Mouse (Mus musculus): ENCODE data around the gene Trim65. TPM values are rescaled to one million over a fixed set of nuclear protein-coding genes. Genes with fewer than 3 reads are reported as not detected.

Gene Trim65
- total and polyA plus RNA-seq, 2 experiments from 2014 or later: 2.7 to 5.9 TPM

GRCm38 (mm10) chr11:116106154-116106962 is 24.6 kb downstream of the Trim65 start:
- Histone ChIP-seq H3K36me3 (replicated peaks; ENCODE audit: control insufficient read depth, insufficient read depth, low read length) (peaks cover 14% of the 10 kb centered on the region; the same call in 1 of the 2 replicates), H3K4me3 (ENCODE audit: low read depth, low read length) (0 out of 2 replicates have a peak overlapping the region, but pooled peaks have one; percentile 89), H3K9me3 (replicated peaks; ENCODE audit: control insufficient read depth, low read length) (no peaks in the 10 kb centered on the region), H3K4me1 (ENCODE audit: control insufficient read depth, insufficient read depth) (peaks cover 49% of the 10 kb centered on the region), H3K4me2 (ENCODE audit: low read depth, low read length) (peak overlapping the region; percentile 66), H3K9ac (replicated peaks; ENCODE audit: low read depth, low read length) (no peak overlapping the region), H3K27me3 (ENCODE audit: control insufficient read depth, insufficient read depth, low read length) (no peaks in the 10 kb centered on the region), H3K27ac (ENCODE audit: low read depth) (no peak overlapping the region)
- ATAC-seq (ENCODE audit: insufficient read depth, low read depth) (no peak), DNase-seq (ENCODE audit: low spot score) (no peak)
- WGBS: 50% methylated on average over 32 of the region's 32 CpGs
- TF ChIP-seq CTCF (IDR thresholded peaks at IDR 0.05; ENCODE audit: low read depth) (no peak), EP300 (IDR thresholded peaks at IDR 0.05; ENCODE audit: low read depth) (no peak)

GRCm38 (mm10) chr11:116105065-116105464 is 25.9 kb downstream of the Trim65 start:
- peaks cover 14% of the 10 kb centered on the region; the same call in 1 of the 2 replicates for H3K36me3 ChIP-seq (replicated peaks; ENCODE audit: control insufficient read depth, insufficient read depth, low read length)
- no peaks in the 10 kb centered on the region for H3K9me3 ChIP-seq (replicated peaks; ENCODE audit: control insufficient read depth, low read length)
- H3K27me3 ChIP-seq (ENCODE audit: control insufficient read depth, insufficient read depth, low read length): no peaks in the 10 kb centered on the region
- no peak for ATAC-seq (ENCODE audit: insufficient read depth, low read depth)
- H3K27ac ChIP-seq (ENCODE audit: low read depth): no peak overlapping the region
- DNase-seq (ENCODE audit: low spot score): no peak
- H3K9ac ChIP-seq (replicated peaks; ENCODE audit: low read depth, low read length): no peak overlapping the region
- TF ChIP-seq EP300 (IDR thresholded peaks at IDR 0.05; ENCODE audit: low read depth): no peak
- no peak for TF ChIP-seq CTCF (IDR thresholded peaks at IDR 0.05; ENCODE audit: low read depth)
- no peak overlapping the region for H3K4me3 ChIP-seq (ENCODE audit: low read depth, low read length)
- WGBS: 80% methylated on average over 2 of the region's 2 CpGs
- H3K4me1 ChIP-seq (ENCODE audit: control insufficient read depth, insufficient read depth): peaks cover 57% of the 10 kb centered on the region
- H3K4me2 ChIP-seq (ENCODE audit: low read depth, low read length): no peak overlapping the region

GRCm38 (mm10) chr11:116104006-116104646 is 26.8 kb downstream of the Trim65 start:
- TF ChIP-seq EP300 (IDR thresholded peaks at IDR 0.05; ENCODE audit: low read depth) (peak; percentile 76), CTCF (IDR thresholded peaks at IDR 0.05; ENCODE audit: low read depth) (no peak)
- WGBS: 17% methylated on average over 14 of the region's 14 CpGs
- H3K4me1 ChIP-seq (ENCODE audit: control insufficient read depth, insufficient read depth): peaks cover 65% of the 10 kb centered on the region

GRCm38 (mm10) chr11:116103572-116103971 is 27.4 kb downstream of the Trim65 start:
- Histone ChIP-seq H3K4me1 (ENCODE audit: control insufficient read depth, insufficient read depth) (peaks cover 69% of the 10 kb centered on the region), H3K27me3 (ENCODE audit: control insufficient read depth, insufficient read depth, low read length) (no peaks in the 10 kb centered on the region), H3K27ac (ENCODE audit: low read depth) (peak overlapping the region; percentile 88), H3K9ac (replicated peaks; ENCODE audit: low read depth, low read length) (no peak overlapping the region), H3K9me3 (replicated peaks; ENCODE audit: control insufficient read depth, low read length) (no peaks in the 10 kb centered on the region), H3K4me2 (ENCODE audit: low read depth, low read length) (peak overlapping the region; percentile 32; the same call in 1 of the 2 replicates), H3K4me3 (ENCODE audit: low read depth, low read length) (no peak overlapping the region), H3K36me3 (replicated peaks; ENCODE audit: control insufficient read depth, insufficient read depth, low read length) (peaks cover 14% of the 10 kb centered on the region; the same call in 1 of the 2 replicates)
- 21% methylated on average over 12 of the region's 12 CpGs for WGBS
- ATAC-seq (ENCODE audit: insufficient read depth, low read depth) (no peak), DNase-seq (ENCODE audit: low spot score) (peak; percentile 62)
- TF ChIP-seq CTCF (IDR thresholded peaks at IDR 0.05; ENCODE audit: low read depth) (no peak), EP300 (IDR thresholded peaks at IDR 0.05; ENCODE audit: low read depth) (no peak)

More at GRCm38 (mm10) chr11:116104006-116104646, 26.8 kb downstream of the Trim65 start:
- H3K9ac ChIP-seq (replicated peaks; ENCODE audit: low read depth, low read length): 0 out of 2 replicates have a peak overlapping the region, but pooled peaks have one; percentile 5
- H3K9me3 ChIP-seq (replicated peaks; ENCODE audit: control insufficient read depth, low read length): no peaks in the 10 kb centered on the region
- no peaks in the 10 kb centered on the region for H3K27me3 ChIP-seq (ENCODE audit: control insufficient read depth, insufficient read depth, low read length)
- ATAC-seq (ENCODE audit: insufficient read depth, low read depth) (peak; percentile 72), DNase-seq (ENCODE audit: low spot score) (peak; percentile 94)
- peak overlapping the region; percentile 32 for H3K4me2 ChIP-seq (ENCODE audit: low read depth, low read length)
- H3K4me3 ChIP-seq (ENCODE audit: low read depth, low read length): no peak overlapping the region
- peaks cover 14% of the 10 kb centered on the region; the same call in 1 of the 2 replicates for H3K36me3 ChIP-seq (replicated peaks; ENCODE audit: control insufficient read depth, insufficient read depth, low read length)
- peak overlapping the region; percentile 88 for H3K27ac ChIP-seq (ENCODE audit: low read depth)

GRCm38 (mm10) chr11:116102472-116102871 is 28.5 kb downstream of the Trim65 start:
- peak overlapping the region; percentile 22; the same call in 1 of the 2 replicates for H3K9ac ChIP-seq (replicated peaks; ENCODE audit: low read depth, low read length)
- no peak overlapping the region for H3K4me3 ChIP-seq (ENCODE audit: low read depth, low read length)
- H3K4me2 ChIP-seq (ENCODE audit: low read depth, low read length): no peak overlapping the region; the same call in 1 of the 2 replicates
- H3K27ac ChIP-seq (ENCODE audit: low read depth): peak overlapping the region; percentile 88
- no peak for ATAC-seq (ENCODE audit: insufficient read depth, low read depth)
- 52% methylated on average over 3 of the region's 4 CpGs for WGBS
- H3K36me3 ChIP-seq (replicated peaks; ENCODE audit: control insufficient read depth, insufficient read depth, low read length): peaks cover 14% of the 10 kb centered on the region; the same call in 1 of the 2 replicates
- no peaks in the 10 kb centered on the region for H3K9me3 ChIP-seq (replicated peaks; ENCODE audit: control insufficient read depth, low read length)
- H3K4me1 ChIP-seq (ENCODE audit: control insufficient read depth, insufficient read depth): peaks cover 59% of the 10 kb centered on the region
- DNase-seq (ENCODE audit: low spot score): no peak
- TF ChIP-seq CTCF (IDR thresholded peaks at IDR 0.05; ENCODE audit: low read depth): no peak
- TF ChIP-seq EP300 (IDR thresholded peaks at IDR 0.05; ENCODE audit: low read depth): no peak
- no peaks in the 10 kb centered on the region for H3K27me3 ChIP-seq (ENCODE audit: control insufficient read depth, insufficient read depth, low read length)

Data from heart, postnatal 0 days (tissue).